Mouse (Mus musculus) mature B cell (primary cell): ENCODE results near the gene Men1.

ENCODE experiments used
- in situ Hi-C: fragments of 300-500 bp; cut with MboI; formaldehyde crosslinking; loops from 2 replicates; pipeline ENCODE4 v1.14.3; 2019

Gene Men1

GRCm38 (mm10) chr19:6364317-6364725 lies 29.5 kb downstream of the Men1 start:
- in situ Hi-C loops: no loop called here

GRCm38 (mm10) chr19:6364842-6365241 lies 30.1 kb downstream of the Men1 start:
- in situ Hi-C loops: no loop called here

- in situ Hi-C loops: no loop called here
Measured at GRCm38 (mm10) chr19:6370175-6370574, 35.4 kb downstream of the Men1 start.

GRCm38 (mm10) chr19:6372433-6372832 lies 37.7 kb downstream of the Men1 start:
- in situ Hi-C loops: no loop called here

- in situ Hi-C loops: no loop called here
Measured at GRCm38 (mm10) chr19:6373539-6374400, 39.0 kb downstream of the Men1 start.

- in situ Hi-C loops: no loop called here
Measured at GRCm38 (mm10) chr19:6374571-6374970, 39.8 kb downstream of the Men1 start.

- in situ Hi-C loops: no loop called here
Measured at GRCm38 (mm10) chr19:6375423-6376254, 40.9 kb downstream of the Men1 start.

GRCm38 (mm10) chr19:6376255-6376564 lies 41.4 kb downstream of the Men1 start:
- in situ Hi-C loops: no loop called here

- in situ Hi-C loops: no loop called here
Measured at GRCm38 (mm10) chr19:6376643-6377042, 41.9 kb downstream of the Men1 start.

GRCm38 (mm10) chr19:6377327-6378040 lies 42.7 kb downstream of the Men1 start:
- in situ Hi-C loops: no loop called here

GRCm38 (mm10) chr19:6380411-6381166 lies 45.8 kb downstream of the Men1 start:
- in situ Hi-C loops: no loop called here

- in situ Hi-C loops: no loop called here
Measured at GRCm38 (mm10) chr19:6381238-6381637, 46.5 kb downstream of the Men1 start.

GRCm38 (mm10) chr19:6382323-6382924 lies 47.6 kb downstream of the Men1 start:
- in situ Hi-C loops: no loop called here

- in situ Hi-C loops: no loop called here
Measured at GRCm38 (mm10) chr19:6383470-6383869, 48.7 kb downstream of the Men1 start.

GRCm38 (mm10) chr19:6384128-6384527 lies 49.3 kb downstream of the Men1 start, which contains the start of gene Pygm:
Gene Pygm, plus strand, starts transcription at chr19:6384399.
- in situ Hi-C loops: no loop called here

- in situ Hi-C loops: no loop called here
Measured at GRCm38 (mm10) chr19:6384954-6385353, 50.2 kb downstream of the Men1 start.

- in situ Hi-C loops: no loop called here
Measured at GRCm38 (mm10) chr19:6385419-6385818, 50.6 kb downstream of the Men1 start.

GRCm38 (mm10) chr19:6385821-6386220 lies 51.0 kb downstream of the Men1 start:
- in situ Hi-C loops: no loop called here

GRCm38 (mm10) chr19:6386234-6386633 lies 51.5 kb downstream of the Men1 start:
- in situ Hi-C loops: no loop called here

GRCm38 (mm10) chr19:6388006-6388405 lies 53.2 kb downstream of the Men1 start:
- in situ Hi-C loops: no loop called here

GRCm38 (mm10) chr19:6389803-6390202 lies 55.0 kb downstream of the Men1 start:
- in situ Hi-C loops: no loop called here
